Mouse (Mus musculus): ENCODE measurements around the gene Itsn1. TPM values are rescaled to one million over a fixed set of nuclear protein-coding genes. Genes with fewer than 3 reads are reported as not detected.
A peak's percentile ranks its signal among the peaks of the same experiment; 100 is the strongest.

Gene Itsn1
- total RNA-seq (2021), result 10 to 100 TPM; 40.5 to 53.6 TPM
- long read RNA-seq, experiment 1, full-length matches to known transcripts, result 13 of 27 reads
- long read RNA-seq, experiment 1, partial matches to known transcripts, result 11 of 27 reads
- long read RNA-seq, experiment 1, other reads (novel, unspliced or antisense), result 3 of 27 reads
- long read RNA-seq, experiment 2, full-length matches to known transcripts, result 11 of 17 reads
- long read RNA-seq, experiment 2, partial matches to known transcripts, result 5 of 17 reads
- long read RNA-seq, experiment 2, other reads (novel, unspliced or antisense), result 1 of 17 reads

DNA sequence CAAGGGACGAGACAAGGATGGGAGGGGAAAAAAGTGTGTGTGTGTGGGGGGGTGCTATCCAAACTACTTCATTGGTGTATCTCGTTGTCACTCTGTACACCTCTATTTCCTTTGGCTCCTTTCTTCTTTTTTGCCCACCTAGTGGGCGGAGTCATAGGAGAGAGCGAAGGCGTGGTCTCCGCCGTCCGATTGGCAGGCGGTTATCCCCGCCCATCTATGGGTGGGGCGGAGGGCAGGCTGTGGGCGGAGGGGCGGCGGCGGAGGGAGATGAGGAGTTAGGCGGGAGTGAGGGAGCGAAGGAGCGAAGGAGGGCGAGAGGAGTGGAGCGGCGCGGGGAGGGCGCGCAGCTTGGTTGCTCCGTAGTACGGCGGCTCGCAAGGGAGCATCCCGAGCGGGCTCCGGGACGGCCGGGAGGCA, at the start of gene Itsn1:
TSS of gene Itsn1 (plus strand) at position 216 of the 417 bp plus-strand sequence.
- intact Hi-C loops (cut with DNase I), result loop anchor here (5.0 to 10.0 kb wide), 2 partner anchors 37 to 576 kb away; partner anchors contain the start of gene Smim11
- peak; percentile 97 to 98 for DNase-seq

DNA sequence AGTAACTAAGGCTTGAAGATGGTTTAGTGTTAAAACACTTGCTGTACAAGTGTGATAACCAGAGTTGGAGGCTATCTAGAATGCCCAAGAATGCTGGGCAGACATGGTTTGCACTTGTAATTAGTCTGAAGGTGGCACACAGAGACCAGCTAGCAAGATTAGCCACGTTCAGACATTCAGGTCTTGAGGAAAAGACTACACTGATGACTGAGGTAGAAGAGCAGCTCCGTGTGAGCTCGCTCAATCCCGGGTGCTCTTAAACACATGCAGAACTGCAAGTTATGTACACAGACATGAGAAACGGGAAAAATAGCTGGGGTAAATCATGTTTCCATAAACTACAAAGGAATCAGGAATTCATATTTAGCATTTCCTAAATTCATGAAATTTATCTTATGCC, 48.4 kb upstream of the Itsn1 start:
- DNase-seq, result no peak
- intact Hi-C loops (cut with DNase I), result no loop called here

DNA sequence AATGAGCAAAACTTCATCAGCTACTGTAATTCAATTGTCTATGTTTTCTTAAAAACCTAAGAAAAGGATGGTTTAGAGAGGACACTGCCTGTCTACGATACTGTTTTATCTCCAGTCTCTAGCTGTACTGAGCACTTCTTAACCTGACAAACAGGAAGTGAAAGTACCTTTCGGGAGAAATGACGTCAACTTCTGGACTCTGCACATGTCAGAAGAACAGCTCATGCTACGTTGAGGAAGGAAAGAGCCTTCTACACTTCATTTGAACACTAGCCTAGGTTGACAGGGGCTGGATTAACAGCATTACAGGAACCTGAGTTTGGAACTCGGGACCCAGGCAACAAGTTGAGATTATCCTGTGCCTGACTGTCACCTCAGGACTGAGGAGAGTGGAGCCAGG, 43.6 kb upstream of the Itsn1 start:
- intact Hi-C loops (cut with DNase I), result no loop called here
- DNase-seq, result no peak

DNA sequence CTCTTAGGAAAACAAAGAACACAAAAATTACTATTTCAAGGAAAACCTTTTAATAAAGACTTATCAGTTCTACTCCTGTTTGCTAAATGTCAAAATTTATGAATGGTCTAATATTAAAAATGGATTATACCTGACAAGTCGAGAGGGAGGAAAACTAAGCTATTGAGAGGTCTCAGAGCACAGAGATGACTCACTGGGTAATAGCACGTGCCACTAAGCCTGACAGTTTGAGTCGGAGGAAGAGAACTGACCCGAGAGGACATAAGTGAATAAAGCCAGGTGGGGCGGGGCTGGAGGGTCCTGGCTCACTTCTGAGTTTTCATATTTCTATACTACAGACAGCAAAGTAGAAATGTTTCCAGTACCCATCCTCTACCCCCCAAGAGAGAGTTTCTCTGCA, 42.7 kb upstream of the Itsn1 start:
- no peak for DNase-seq
- intact Hi-C loops (cut with DNase I), result no loop called here

DNA sequence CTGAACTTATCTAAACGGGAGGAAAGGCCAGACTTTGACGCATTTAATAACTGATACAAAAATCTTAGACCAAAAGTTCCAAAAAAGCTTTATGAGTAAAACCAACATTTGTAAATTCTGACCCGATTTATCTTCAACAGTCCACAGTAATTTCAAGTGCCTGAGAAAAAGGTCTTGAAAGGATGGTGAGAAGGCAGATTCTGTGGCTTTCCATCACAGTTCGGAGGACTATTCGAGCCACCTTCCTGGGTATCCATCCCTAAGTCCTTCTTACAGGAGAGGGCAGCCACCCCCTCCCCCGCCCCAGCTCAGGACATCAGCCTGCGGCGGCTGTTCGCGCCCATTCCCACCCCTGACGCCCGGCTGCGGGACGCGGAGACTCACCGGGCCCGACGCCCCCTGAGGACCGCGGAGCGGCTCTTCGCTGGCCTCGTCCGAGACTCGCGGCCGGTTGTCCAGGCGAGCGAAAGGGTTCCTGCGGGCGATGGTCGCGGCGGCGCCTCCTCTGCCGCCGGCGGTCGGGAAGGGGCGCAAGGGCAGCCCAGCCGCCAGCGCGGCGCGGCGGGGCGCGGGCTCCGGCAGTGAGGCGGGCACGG, 41.0 kb upstream of the Itsn1 start:
- no peak for DNase-seq
- intact Hi-C loops (cut with DNase I), result no loop called here

DNA sequence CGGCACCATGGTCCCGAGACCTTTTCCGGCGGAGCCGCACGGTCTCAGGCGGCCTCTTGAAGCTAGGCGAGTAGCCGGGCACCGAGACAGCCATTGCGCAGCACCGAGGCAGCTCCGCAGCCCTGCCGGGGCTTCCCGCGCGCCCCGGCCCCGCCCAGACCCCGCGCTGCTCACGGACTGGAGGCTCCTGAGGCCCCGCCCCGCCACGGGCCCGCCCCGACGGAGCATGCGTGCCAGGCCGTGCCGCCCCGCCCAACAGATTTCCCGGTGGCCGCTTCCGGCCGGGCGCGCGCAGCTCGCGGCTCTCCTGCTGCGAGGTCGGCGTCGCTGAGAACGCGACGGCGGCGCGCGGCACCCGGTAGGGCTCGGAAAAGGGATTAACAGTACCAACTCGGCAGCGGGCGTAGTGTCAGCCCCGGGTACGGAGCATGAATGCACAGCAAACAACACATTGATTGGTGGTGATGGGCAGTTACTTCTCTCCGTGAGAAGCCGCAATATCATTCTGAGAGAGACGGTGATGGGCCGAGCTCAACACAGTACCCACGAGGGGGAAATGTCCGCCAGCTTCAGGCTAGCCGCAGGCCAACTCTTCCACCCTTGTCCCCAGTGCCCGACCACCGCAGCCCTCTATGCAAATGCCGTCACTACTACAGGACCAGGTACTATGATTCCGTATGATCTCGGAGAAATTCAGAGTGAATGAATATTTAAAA, 40.3 kb upstream of the Itsn1 start, which contains the start of gene Donson:
TSS of gene Donson (minus strand) at position 152 of the 716 bp plus-strand sequence.
- peak; percentile 97 to 98 for DNase-seq
- intact Hi-C loops (cut with DNase I), result no loop called here

DNA sequence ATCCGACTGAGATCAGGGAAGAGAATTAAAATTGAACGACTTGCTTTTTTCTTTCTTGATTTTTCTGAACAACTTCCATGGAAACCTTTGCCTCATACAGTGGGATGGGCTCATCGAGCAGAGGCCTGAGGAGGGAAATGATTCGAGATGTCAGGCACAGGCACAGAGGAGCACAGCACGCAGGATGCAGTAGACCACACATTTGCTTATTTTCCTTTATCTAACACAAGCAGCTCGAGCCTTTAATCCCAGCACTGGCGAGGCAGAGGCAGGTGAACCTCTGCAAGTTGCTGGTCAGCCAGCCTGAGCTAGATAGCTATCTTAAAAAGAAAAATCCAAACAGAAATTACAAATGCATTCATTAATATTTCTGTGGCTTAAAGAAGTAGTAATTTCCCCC, 39.3 kb upstream of the Itsn1 start:
- no peak for DNase-seq
- intact Hi-C loops (cut with DNase I), result loop anchor here (5.0 kb wide), 1 partner anchor 38 kb away; the partner anchor contains the start of genes Cryzl1 and Itsn1

DNA sequence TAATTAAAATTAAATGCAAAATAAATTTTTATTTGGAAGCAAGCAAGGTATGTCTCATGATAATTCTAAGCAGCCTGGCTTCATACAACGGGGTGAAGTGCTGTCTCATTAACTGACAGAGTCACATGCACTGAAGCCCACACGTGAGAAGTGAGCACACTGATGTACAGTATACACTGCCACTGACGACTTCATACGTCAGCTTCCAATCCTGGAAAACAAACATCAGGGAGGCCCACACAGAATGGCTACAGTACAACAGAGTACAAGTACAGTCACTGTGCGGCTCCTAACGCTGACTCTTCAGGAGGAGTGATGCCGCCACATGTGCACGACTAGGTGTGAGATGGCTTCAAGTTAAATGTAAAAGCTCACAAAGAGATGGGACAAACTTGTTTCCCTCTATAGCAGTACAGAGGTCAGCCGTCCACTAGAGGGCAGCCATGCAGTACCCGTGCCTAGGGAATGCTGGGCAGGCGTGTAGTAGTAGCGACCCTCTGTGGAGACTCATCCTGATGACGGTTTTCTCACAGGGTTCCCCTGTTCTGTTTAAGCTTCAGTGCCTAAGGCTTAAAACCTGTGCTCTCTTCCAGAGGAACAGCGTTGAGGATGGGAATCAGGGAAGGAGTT, 34.5 kb upstream of the Itsn1 start:
- intact Hi-C loops (cut with DNase I), result loop anchor here (2.0 to 5.0 kb wide), 3 partner anchors 33 to 222 kb away; partner anchors contain the start of genes Cryzl1 and Itsn1

DNA sequence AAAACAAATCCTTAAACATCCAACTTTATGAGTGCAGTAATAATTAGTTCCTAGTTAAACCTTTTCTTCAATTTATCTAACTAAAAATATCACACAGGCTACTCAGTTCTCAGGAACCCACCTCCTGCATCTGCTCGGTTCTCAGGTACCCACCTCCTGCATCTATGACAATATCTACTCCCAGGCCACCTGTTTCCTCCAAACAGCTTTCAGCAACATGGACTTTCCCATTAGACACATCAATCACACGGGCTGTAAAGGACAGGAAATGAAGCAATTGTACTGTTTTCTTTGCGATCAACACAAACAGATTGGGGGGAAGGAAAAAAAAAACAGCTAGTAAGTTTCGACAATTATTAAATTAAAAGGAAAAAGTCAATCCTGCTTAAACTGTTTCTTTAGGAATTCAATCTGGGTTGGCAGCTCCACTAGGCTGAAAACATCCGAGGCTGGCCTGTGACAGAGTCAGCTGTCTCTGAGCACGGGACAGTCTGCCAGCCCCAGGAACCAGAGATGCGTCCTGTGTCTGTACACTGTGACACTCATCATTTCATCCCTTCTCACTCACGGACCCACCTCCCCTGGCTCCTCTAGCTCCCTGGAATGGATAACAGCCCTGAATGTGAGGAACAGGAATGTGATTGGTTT, 33.8 kb upstream of the Itsn1 start:
- no peak for DNase-seq
- intact Hi-C loops (cut with DNase I), result loop anchor here (2.0 to 5.0 kb wide), 2 partner anchors 192 to 222 kb away; no protein-coding TSS in a partner anchor

More for the DNA sequence above, 34.5 kb upstream of the Itsn1 start:
- DNase-seq, result peak; percentile 79 to 88

DNA sequence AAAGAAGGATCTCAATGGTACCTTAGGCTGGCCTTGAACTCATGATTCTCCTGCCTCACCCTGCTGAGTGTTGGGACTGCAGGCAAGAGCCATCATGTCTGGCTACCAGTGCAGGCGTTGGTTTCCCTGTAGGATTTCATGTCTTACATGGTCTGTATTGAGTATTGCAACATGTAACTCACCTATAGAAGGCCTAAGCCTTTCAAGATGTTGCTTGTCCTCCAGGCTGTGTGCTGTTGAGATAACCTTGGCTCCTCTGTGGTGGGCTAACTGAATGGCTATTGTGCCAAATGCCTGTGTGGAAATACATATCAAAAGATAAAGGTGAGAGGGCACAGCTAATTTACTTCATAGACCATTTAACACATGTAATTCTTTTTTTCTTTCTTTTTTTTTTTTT, 30.1 kb upstream of the Itsn1 start:
- DNase-seq, result no peak
- intact Hi-C loops (cut with DNase I), result loop anchor here (5.0 kb wide), 1 partner anchor 188 kb away; no protein-coding TSS in a partner anchor

DNA sequence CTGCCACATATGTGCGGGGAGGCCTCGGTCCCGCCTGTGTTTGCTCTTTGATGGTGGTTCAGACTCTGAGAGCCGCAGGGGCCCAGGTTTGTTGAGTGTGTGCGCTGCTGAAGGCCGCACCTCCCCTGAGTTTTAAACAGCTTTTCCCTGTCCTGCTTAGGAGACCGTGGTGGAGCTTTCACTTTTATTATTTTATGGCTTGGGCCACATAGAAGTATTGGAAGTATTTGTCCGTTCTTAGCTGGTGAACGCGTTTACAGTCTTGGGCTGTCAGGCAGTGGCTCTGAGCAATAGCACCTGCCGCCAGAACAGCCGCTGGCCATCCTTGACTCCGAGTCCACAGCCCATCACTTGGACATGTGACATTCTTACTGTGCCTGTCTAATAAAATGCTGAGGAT, 27.2 kb upstream of the Itsn1 start:
- no peak for DNase-seq
- intact Hi-C loops (cut with DNase I), result no loop called here

DNA sequence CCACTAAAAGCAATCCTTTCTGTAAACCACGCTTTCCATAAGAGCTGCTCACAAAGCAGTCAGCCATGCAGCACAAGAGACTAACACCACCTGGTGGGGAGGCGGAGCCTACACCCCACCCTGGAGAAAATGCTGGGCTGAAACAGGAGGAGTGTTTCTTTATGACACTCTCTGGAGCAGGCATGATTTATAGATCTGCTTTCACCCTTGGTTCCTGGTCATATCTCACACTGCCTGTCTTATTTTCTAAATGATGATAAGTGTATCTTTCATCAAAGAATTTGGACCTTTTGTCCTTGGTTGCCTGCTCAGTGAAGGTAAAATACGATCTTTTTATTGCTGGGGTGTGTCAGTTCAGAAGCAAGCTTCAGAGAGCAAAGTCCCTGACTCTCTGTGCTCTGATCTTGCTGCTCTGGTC, 26.3 kb upstream of the Itsn1 start:
- intact Hi-C loops (cut with DNase I), result no loop called here
- DNase-seq, result no peak

DNA sequence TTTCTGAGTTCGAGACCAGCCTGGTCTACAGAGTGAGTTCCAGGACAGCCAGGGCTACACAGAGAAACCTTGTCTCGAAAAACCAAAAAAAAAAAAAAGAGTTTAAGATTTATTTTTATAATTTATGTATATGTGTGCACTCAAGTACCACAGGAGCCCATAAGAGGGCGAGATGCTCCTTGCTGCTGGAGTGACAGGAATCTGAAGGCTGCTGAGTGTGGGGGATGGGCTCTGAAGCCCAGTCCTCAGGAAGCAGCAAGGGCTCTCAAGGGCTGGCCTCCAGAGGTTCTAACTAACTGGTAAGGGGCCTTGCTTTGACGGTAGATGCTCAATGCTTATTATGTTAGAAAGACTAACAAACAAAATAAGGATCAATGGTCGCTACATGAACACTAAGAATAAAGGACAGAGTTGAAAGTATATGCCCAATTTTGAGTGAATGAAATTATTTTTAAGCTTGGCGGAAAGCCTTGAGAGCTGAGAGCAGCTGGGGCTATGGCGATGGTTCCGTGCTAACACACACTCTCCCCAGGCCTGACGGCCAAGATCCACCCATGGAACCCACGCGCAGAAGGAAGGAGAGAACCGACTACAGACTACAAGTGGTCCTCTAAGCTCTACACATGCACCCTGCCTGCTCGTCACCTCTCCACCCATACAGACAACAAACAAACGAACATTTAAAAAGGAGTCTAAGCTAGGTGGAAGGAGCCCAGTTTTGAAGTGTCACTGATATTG, 24.3 kb upstream of the Itsn1 start:
- no peak for DNase-seq
- intact Hi-C loops (cut with DNase I), result no loop called here

DNA sequence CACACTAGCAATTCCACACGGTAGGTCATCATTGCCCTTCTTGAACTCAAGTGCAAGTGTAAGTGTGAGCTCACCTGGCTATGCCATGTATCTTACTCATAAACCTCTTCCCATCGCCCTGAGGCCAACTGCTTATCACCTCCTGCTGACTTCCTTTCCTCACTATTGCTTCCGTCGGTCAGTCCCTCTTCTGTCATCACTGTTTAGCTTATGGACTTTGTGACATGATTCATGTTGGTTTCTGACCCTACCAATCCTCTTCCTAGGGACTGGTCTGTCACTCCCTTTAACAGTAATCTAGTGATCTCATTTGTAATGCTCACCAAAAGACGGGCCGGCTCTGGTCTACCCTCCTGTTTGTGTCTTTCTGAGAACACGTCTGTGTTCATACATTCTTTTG, 18.8 kb upstream of the Itsn1 start:
- intact Hi-C loops (cut with DNase I), result no loop called here
- no peak for DNase-seq

DNA sequence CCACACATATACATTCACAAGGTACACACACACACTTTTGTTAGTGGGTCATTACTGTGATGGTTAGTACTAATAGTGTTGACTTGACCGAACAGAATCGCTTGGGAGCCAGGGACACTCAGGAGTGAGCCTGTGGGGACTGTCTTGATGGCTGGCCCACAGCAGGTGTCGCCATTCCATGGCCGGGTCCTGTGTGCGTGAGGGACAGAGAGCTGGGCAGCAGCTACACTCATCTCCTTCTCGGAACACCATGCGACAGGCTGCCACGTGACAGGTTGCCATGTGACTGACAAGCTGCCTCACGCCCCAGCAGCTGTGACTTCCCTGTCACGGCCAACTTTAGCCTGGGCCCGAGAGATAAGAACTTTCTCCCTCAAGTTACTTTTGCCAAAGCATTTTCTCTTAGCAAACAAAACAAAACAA, 12.1 kb upstream of the Itsn1 start:
- intact Hi-C loops (cut with DNase I), result no loop called here
- DNase-seq, result peak; percentile 44 to 56

DNA sequence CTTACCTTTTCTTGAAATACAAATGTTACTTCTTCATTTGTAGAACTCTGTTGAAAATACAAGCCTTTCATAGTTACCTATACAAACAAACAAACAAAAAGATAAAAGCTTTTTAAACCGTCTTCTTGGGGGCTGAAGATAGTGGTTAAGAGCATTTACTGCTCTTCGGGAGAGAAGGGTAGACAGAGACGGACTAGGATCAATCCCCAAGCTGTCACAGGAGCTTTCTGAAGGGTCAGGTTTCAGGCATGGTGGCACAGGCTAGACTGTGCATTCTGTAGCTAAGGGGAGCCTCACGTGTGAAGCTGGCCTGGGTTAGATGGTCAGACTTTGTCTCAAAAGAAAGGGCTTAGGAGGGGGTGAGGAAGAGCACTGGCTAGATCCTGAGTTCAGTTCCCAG, 11.7 kb upstream of the Itsn1 start:
- intact Hi-C loops (cut with DNase I), result no loop called here

DNA sequence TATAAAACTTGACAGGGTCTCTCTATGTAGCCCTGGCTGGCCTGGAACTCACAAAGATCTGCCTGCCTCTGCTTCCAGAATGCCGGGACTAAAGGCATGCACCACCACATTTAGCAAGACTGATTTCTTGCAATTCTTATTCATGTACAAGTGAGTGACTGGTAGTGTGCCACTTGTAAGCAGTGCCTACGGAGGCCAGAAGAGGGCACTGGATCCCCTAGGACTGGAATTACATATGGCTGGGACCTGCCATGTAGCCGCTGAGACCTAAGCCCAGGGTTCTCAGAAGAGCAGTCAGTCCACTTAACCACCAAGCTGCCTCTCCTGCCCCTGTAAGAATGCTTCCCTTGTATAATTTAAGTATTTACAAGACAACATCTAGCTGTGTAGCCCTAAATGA, 4.8 kb upstream of the Itsn1 start:
- intact Hi-C loops (cut with DNase I), result loop anchor here (1.0 to 10.0 kb wide), 3 partner anchors 165 to 581 kb away; partner anchors contain the start of gene Smim11
- DNase-seq, result peak; percentile 59 to 70

More for the DNA sequence above, 11.7 kb upstream of the Itsn1 start:
- no peak for DNase-seq

DNA sequence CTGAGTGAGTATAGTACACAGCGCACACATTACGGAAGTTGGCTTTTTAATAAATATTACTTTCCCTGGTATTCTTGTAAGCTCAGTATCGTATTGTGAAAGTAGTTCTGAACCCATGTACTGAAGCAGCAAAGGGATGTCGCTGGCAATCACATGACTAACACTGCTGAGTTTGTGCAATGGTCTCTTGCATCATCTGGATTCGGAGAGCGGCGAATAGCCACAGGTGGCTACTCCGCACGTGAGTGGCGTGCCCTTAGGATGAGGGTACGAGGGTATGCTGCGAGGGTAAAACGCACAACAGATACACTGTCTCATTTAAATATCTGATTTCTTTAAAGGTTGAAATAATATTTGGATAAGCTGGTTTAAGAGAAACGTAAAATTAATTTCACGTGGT, 1.6 kb upstream of the Itsn1 start:
- intact Hi-C loops (cut with DNase I), result loop anchor here (5.0 to 10.0 kb wide), 2 partner anchors 35 to 577 kb away; partner anchors contain the start of gene Smim11
- DNase-seq, result no peak
